ENCODE assay signal across 8 mouse cellular contexts in genomic region chr6:128227438-128228017, GRCm38 (mm10).
DNase-seq lines count a peak whose midpoint lies in the region; ATAC-seq and TF ChIP-seq lines count a peak whose summit lies in the region.

No protein-coding gene starts in this region.

- no peak for DNase-seq in heart, adult 8-10 months (ENCODE audit: low spot score)
- DNase-seq in Muller cell, postnatal 12 days (ENCODE audit: inconsistent ontology term) = peak; percentile 34
- DNase-seq in forebrain, embryonic 10.5 days (ENCODE audit: extremely low spot score, low spot score) = peak; percentile 21
- peak; percentile 8 for DNase-seq in kidney, adult 2 months
- peak; percentile 62 for DNase-seq in retina, embryonic 14.5 days (ENCODE audit: low spot score)
- DNase-seq in cerebellum, postnatal 36 days = no peak

- 35% methylated on average over 8 of the region's 8 CpGs for WGBS in heart, embryonic 13.5 days
- 22% methylated on average over 8 of the region's 8 CpGs for WGBS in forebrain, embryonic 10.5 days
- WGBS in kidney, adult 2 months = 30% methylated on average over 8 of the region's 8 CpGs
- 40% methylated on average over 8 of the region's 8 CpGs for WGBS in lung, embryonic 15.5 days

- no peak overlapping the region for H3K27ac ChIP-seq in heart, embryonic 13.5 days (replicated peaks)
- H3K27ac ChIP-seq in forebrain, embryonic 10.5 days = no peak overlapping the region
- H3K27ac ChIP-seq in kidney, adult 2 months (ENCODE audit: insufficient read depth, low read depth, low read length) = no peak overlapping the region
- H3K27ac ChIP-seq in lung, embryonic 15.5 days = no peak overlapping the region

- peaks cover 15% of the 10 kb centered on the region for H3K4me1 ChIP-seq in heart, embryonic 13.5 days
- H3K4me1 ChIP-seq in forebrain, embryonic 10.5 days = 0 out of 2 replicates have a peak, but pooled peaks cover 10% of the 10 kb centered on the region
- H3K4me1 ChIP-seq in kidney, adult 2 months (ENCODE audit: control insufficient read depth, insufficient read depth, low read length) = no peaks in the 10 kb centered on the region
- H3K4me1 ChIP-seq in lung, embryonic 15.5 days = no peaks in the 10 kb centered on the region

- no peaks in the 10 kb centered on the region for H3K9me3 ChIP-seq in heart, embryonic 13.5 days
- H3K9me3 ChIP-seq in forebrain, embryonic 10.5 days = no peaks in the 10 kb centered on the region
- no peaks in the 10 kb centered on the region for H3K9me3 ChIP-seq in lung, embryonic 15.5 days

- TF ChIP-seq POLR2A in kidney, adult 2 months (IDR thresholded peaks at IDR 0.05; ENCODE audit: low read depth, low read length) = no peak

- H3K36me3 ChIP-seq in heart, embryonic 13.5 days = no peaks in the 10 kb centered on the region
- no peaks in the 10 kb centered on the region for H3K36me3 ChIP-seq in forebrain, embryonic 10.5 days (replicated peaks)
- H3K36me3 ChIP-seq in kidney, adult 2 months (ENCODE audit: control insufficient read depth, insufficient read depth, low read length) = no peaks in the 10 kb centered on the region
- H3K36me3 ChIP-seq in lung, embryonic 15.5 days = 0 out of 2 replicates have a peak, but pooled peaks cover 2% of the 10 kb centered on the region

- H3K27me3 ChIP-seq in heart, embryonic 13.5 days (replicated peaks) = no peaks in the 10 kb centered on the region
- H3K27me3 ChIP-seq in forebrain, embryonic 10.5 days (ENCODE audit: poor library complexity, severe bottlenecking) = no peaks in the 10 kb centered on the region
- no peaks in the 10 kb centered on the region for H3K27me3 ChIP-seq in kidney, adult 2 months (replicated peaks; ENCODE audit: control insufficient read depth, insufficient read depth, low read length)
- H3K27me3 ChIP-seq in lung, embryonic 15.5 days = no peaks in the 10 kb centered on the region

- no peak for ATAC-seq in heart, embryonic 13.5 days (ENCODE audit: extremely low read depth, insufficient number of reproducible peaks, low FRiP score, low TSS enrichment)
- ATAC-seq in lung, embryonic 15.5 days (ENCODE audit: borderline replicate concordance, extremely low read depth, low FRiP score, low TSS enrichment) = peak; percentile 11; the same call in 1 of the 2 replicates

- H3K4me2 ChIP-seq in heart, embryonic 13.5 days = peak overlapping the region; percentile 40; the same call in 1 of the 2 replicates
- H3K4me2 ChIP-seq in lung, embryonic 15.5 days = peak overlapping the region; percentile 19; the same call in 1 of the 2 replicates

- 0 out of 2 replicates have a peak, but pooled peaks have one; percentile 7 for TF ChIP-seq CTCF in kidney, adult 2 months (conservative IDR thresholded peaks at IDR 0.05; ENCODE audit: insufficient read depth, insufficient read length, low read depth, low read length)

- H3K4me3 ChIP-seq in heart, embryonic 13.5 days = no peak overlapping the region
- no peak overlapping the region for H3K4me3 ChIP-seq in forebrain, embryonic 10.5 days
- no peak overlapping the region for H3K4me3 ChIP-seq in kidney, adult 2 months (ENCODE audit: insufficient read depth, low read depth, low read length)
- H3K4me3 ChIP-seq in lung, embryonic 15.5 days = no peak overlapping the region

- H3K9ac ChIP-seq in heart, embryonic 13.5 days = no peak overlapping the region
- no peak overlapping the region for H3K9ac ChIP-seq in lung, embryonic 15.5 days

Comparison
In these comparisons a context has a peak if more than half of its experiments do, and no peak if none do; other contexts are left out.
1. DNase-seq: peak in Muller cell, postnatal 12 days (single experiment), forebrain, embryonic 10.5 days (single experiment), kidney, adult 2 months (single experiment) and retina, embryonic 14.5 days (single experiment); none in heart, adult 8-10 months (single experiment) and cerebellum, postnatal 36 days (0 of 2).